Mouse (Mus musculus) liver, adult 2 months (tissue): Measurements from ENCODE around the gene Lrrn2. TPM values are rescaled to one million over a fixed set of nuclear protein-coding genes. Genes with fewer than 3 reads are reported as not detected.

ENCODE experiments used
- DNase-seq: peaks from one replicate; pipeline ENCODE4 v3.0.0-alpha.2; 2011; ENCODE audit warnings: low read depth, low spot score; ENCODE audit errors: extremely low read depth
- H3K27ac ChIP-seq: fragments of 200-500 bp; replicated peaks from 2 replicates; pipeline ENCODE4 v1.5.1; 2012; ENCODE audit warnings: low read depth, mild to moderate bottlenecking, control low read depth, inconsistent platforms, low read length; ENCODE audit not compliant: insufficient read depth
- H3K27me3 ChIP-seq: fragments of 200-500 bp; 2 replicates; pipeline ENCODE4 v1.6.1; 2012; ENCODE audit warnings: mild to moderate bottlenecking, moderate library complexity, low read length, inconsistent platforms; ENCODE audit not compliant: control insufficient read depth, insufficient read depth
- H3K36me3 ChIP-seq: fragments of 200-500 bp; 2 replicates; pipeline ENCODE4 v1.6.1; 2012; ENCODE audit warnings: low read length, inconsistent platforms; ENCODE audit not compliant: control insufficient read depth, insufficient read depth
- H3K4me1 ChIP-seq: fragments of 200-500 bp; 2 replicates; pipeline ENCODE4 v1.6.1; 2011; ENCODE audit warnings: low read length; ENCODE audit not compliant: control insufficient read depth, insufficient read depth
- H3K4me3 ChIP-seq: fragments of 200-500 bp; 2 replicates; pipeline ENCODE4 v1.5.1; 2011; ENCODE audit warnings: low read depth, mild to moderate bottlenecking, control low read depth, low read length, moderate library complexity; ENCODE audit not compliant: insufficient read depth
- H3K79me2 ChIP-seq: fragments of 200-500 bp; 2 replicates; pipeline ENCODE4 v1.6.1; 2012; ENCODE audit warnings: inconsistent platforms, mild to moderate bottlenecking, low read length, moderate library complexity; ENCODE audit not compliant: control insufficient read depth, insufficient read depth
- H3K9ac ChIP-seq: fragments of 200-500 bp; 2 replicates; pipeline ENCODE4 v1.6.1; 2012; ENCODE audit warnings: low read depth, mild to moderate bottlenecking, control low read depth, inconsistent platforms, low read length
- CTCF ChIP-seq: fragments of 200-500 bp; IDR thresholded peaks from 2 replicates; pipeline ENCODE4 v1.5.1; 2011; ENCODE audit warnings: low read depth, low read length, control low read depth
- POLR2A ChIP-seq: fragments of 200-500 bp; IDR thresholded peaks from 2 replicates; pipeline ENCODE4 v1.6.1; 2011; ENCODE audit warnings: low read length, control low read depth; ENCODE audit not compliant: insufficient read depth; ENCODE audit errors: extremely low read depth
- WGBS: fragments of 180-500 bp; shearing (Covaris S2); methylation state at CpG from one replicate; pipeline ENCODE4 v1.1.7; 2018; 5-methylcytosine and 5-hydroxymethylcytosine counted together
- polyA plus RNA-seq: library from polyadenylated mRNA; depleted of rRNA; stranded (reverse); fragments of >200 nt; gene quantifications from 2 replicates; pipeline ENCODE4 v1.2.3, GENCODE M21; 2012
- total RNA-seq: library from RNA; depleted of rRNA; stranded (reverse); fragments of >200 nt; gene quantifications from 2 replicates; pipeline ENCODE4 v1.2.3, GENCODE M21; 2014

Gene Lrrn2
- total and polyA plus RNA-seq, 2 experiments, result not detected

DNA sequence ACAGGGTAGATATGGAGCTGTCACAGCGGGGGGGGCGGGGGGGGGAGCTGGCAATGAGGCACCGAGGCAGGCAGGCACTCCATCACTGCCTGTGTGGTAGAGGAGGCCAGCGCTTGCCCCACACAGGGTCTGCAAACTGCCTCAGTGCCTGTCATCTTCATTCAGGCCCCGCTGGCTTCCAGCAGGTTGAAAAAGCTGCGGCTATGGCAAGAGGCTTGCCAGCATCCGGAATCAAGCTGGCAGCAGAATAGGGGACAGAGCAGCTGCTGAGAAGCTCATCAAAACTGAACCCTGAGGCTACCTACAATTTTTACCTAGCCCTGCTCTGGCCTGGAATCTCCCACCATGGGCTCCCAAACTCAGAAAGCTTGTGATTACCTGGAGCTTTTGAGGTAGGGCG lies 37.5 kb downstream of the Lrrn2 start:
- Histone ChIP-seq H3K36me3 (no peaks in the 10 kb centered on the region), H3K4me1 (no peaks in the 10 kb centered on the region), H3K9ac (no peak overlapping the region), H3K79me2 (no peaks in the 10 kb centered on the region), H3K27me3 (no peaks in the 10 kb centered on the region), H3K27ac (no peak overlapping the region), H3K4me3 (no peak overlapping the region)
- no peak for TF ChIP-seq POLR2A
- no peak for TF ChIP-seq CTCF
- 31% methylated on average over 8 of the region's 8 CpGs for WGBS
- no peak for DNase-seq

GRCm38 (mm10) chr1:132918117-132918680 lies 38.1 kb downstream of the Lrrn2 start:
- H3K4me1 ChIP-seq, result no peaks in the 10 kb centered on the region
- no peak overlapping the region for H3K4me3 ChIP-seq
- no peaks in the 10 kb centered on the region for H3K27me3 ChIP-seq
- no peaks in the 10 kb centered on the region for H3K79me2 ChIP-seq
- no peak overlapping the region for H3K9ac ChIP-seq
- H3K36me3 ChIP-seq, result no peaks in the 10 kb centered on the region
- no peak for DNase-seq
- WGBS, result 32% methylated on average over 10 of the region's 10 CpGs
- TF ChIP-seq POLR2A (no peak), CTCF (no peak)
- no peak overlapping the region for H3K27ac ChIP-seq

DNA sequence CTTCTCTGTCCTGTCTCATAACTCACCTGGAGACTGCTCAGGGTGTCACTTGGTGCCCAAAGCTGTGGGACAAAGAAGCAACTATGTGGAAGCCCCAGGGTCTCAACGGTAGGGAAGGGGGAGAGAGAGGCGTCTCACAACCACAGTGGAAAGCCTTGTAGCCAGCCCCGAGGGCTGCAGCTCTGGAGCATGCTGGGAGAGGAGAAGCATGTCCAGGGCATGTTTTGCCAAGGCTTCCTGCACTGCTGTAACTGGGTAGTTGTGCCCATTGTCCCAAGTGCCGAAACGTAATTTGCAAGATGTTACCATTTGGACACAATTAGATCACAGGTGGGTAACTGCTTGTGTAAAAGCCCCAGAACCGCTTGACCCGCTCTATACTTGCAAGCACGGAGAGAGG lies 39.2 kb downstream of the Lrrn2 start:
- 86% methylated on average over 8 of the region's 8 CpGs for WGBS
- no peak overlapping the region for H3K27ac ChIP-seq
- H3K79me2 ChIP-seq, result no peaks in the 10 kb centered on the region

GRCm38 (mm10) chr1:132921071-132921470 lies 41.0 kb downstream of the Lrrn2 start:
- Histone ChIP-seq H3K9ac (no peak overlapping the region), H3K27me3 (no peaks in the 10 kb centered on the region), H3K36me3 (no peaks in the 10 kb centered on the region), H3K4me1 (no peaks in the 10 kb centered on the region), H3K27ac (no peak overlapping the region), H3K79me2 (no peaks in the 10 kb centered on the region), H3K4me3 (no peak overlapping the region)
- WGBS, result 23% methylated on average over 13 of the region's 13 CpGs
- no peak for DNase-seq
- TF ChIP-seq POLR2A (no peak), CTCF (no peak)

More for the DNA sequence above, 39.2 kb downstream of the Lrrn2 start:
- no peaks in the 10 kb centered on the region for H3K27me3 ChIP-seq
- no peak for DNase-seq
- H3K9ac ChIP-seq, result no peak overlapping the region
- H3K4me3 ChIP-seq, result no peak overlapping the region
- TF ChIP-seq CTCF (no peak), POLR2A (no peak)
- H3K4me1 ChIP-seq, result no peaks in the 10 kb centered on the region
- H3K36me3 ChIP-seq, result no peaks in the 10 kb centered on the region

DNA sequence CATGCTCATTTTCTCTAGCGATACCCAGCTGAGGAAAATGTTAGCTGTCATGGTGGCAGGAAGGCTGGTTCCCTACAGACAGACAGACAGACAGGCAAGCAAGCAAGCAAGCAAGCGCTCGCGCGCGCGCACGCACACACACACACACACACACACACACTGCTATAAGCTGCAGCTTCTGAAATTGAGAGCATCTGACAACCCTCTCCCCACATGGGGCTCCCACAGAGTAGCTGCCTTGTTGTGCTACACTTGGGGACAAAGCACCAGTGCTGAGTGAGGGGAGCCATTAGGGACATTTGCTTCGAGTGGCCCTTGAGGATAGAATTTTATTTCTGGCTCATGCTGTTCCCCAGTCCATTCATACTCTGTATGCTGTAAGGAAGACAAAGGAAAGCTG lies 42.2 kb downstream of the Lrrn2 start:
- no peak for TF ChIP-seq CTCF
- no peak for TF ChIP-seq POLR2A
- H3K4me1 ChIP-seq, result no peaks in the 10 kb centered on the region
- H3K27me3 ChIP-seq, result no peaks in the 10 kb centered on the region
- no peaks in the 10 kb centered on the region for H3K36me3 ChIP-seq
- no peak overlapping the region for H3K9ac ChIP-seq
- WGBS, result 94% methylated on average over 9 of the region's 9 CpGs
- H3K27ac ChIP-seq, result no peak overlapping the region
- no peak for DNase-seq
- H3K4me3 ChIP-seq, result no peak overlapping the region
- H3K79me2 ChIP-seq, result no peaks in the 10 kb centered on the region

DNA sequence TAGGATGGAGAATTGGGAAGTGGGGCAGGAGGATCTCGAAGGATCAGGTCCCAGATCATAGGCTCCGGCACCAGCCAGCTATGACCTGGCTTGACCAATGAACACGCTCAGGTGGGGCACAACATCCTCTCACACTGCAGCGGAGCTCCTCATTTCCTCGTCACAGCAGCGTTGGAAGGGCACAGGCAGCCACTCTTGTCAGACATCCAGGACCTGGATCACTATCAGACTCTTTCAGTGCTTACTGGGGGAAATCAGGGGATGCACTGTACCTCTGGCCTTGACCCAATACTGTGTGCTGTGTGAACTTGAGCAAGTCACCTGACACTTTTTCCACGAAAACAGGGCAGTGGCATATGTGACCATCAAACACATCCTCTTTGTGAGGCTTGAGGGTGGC lies 45.2 kb downstream of the Lrrn2 start:
- H3K4me3 ChIP-seq, result no peak overlapping the region
- WGBS, result 84% methylated on average over 7 of the region's 7 CpGs
- no peak overlapping the region for H3K9ac ChIP-seq
- TF ChIP-seq POLR2A (no peak), CTCF (no peak)
- H3K79me2 ChIP-seq, result no peaks in the 10 kb centered on the region
- no peak overlapping the region for H3K27ac ChIP-seq
- no peak for DNase-seq
- no peaks in the 10 kb centered on the region for H3K36me3 ChIP-seq
- no peaks in the 10 kb centered on the region for H3K4me1 ChIP-seq
- H3K27me3 ChIP-seq, result no peaks in the 10 kb centered on the region
